Mouse (Mus musculus) stomach, postnatal 0 days (tissue): ENCODE measurements at regions not wholly inside any gene's neighbourhood (a gene's known extent, or its start where the extent isn't known, plus 50 kb on each side); places are given as distances from the start of the nearest gene placed in this dataset.

ENCODE experiments used
- CTCF ChIP-seq: IDR thresholded peaks from 2 replicates; pipeline ENCODE4 v1.5.1; 2016; ENCODE audit warnings: antibody characterized with exemption, low read depth, mild to moderate bottlenecking, moderate library complexity
- EP300 ChIP-seq: optimal IDR thresholded peaks from 2 replicates; pipeline ENCODE3; 2016; ENCODE audit warnings: antibody characterized with exemption

DNA sequence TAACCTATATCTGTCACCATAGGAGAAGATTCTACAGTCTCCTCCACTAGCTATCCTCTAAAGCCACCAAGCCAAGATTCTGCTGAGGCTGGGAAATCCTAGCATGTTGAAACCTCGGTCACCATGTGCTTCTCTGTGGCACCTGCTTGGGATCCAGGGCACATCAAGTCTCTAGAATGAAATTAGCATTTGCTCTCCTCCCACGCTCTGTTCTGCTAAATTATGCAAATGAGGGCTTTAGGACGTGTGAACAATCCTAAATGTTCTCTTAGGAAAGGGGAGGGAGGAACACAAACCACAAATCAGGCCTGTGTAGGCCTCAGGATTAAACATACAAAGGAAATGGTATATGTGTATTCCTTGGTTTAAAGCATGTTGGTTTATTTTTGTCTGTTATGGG, 52.9 kb upstream of the Xcl1 start:
- TF ChIP-seq CTCF = no peak
- TF ChIP-seq EP300 = no peak
